Mouse (Mus musculus) ovary, adult 18-20 months (tissue): ENCODE measurements around the gene Tead3.
A peak's percentile ranks its signal among the peaks of the same experiment; 100 is the strongest.

Experiments
- DNase-seq: peaks from one replicate; pipeline ENCODE4 v3.0.0; 2022; ENCODE audit warnings: low spot score, mixed read lengths

The Tead3 gene

GRCm38 (mm10) chr17:28350466-28351352, at the start of gene Tead3:
Tead3 (minus strand) TSS chr17:28350817.
- DNase-seq, result peak; percentile 70

DNA sequence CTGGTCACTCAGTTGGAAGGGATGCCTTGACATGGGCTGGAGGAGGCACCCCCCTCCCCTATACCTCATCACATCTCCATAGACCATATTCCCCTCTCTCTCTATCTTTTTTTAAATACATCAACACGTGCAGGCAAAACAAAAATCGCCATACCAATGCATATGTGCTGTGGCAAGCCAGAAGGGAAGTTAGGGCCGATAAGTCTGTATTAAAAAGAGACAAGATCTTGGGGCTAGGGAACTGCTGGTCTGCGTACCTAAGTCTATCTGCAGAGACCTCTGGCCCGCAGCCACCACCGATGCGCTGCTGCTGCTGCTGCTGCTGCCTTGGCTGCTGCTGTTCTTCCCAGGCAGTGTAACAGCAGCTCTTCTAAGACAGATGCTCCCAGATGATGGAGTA, 44.4 kb upstream of the Tead3 start:
- DNase-seq, result no peak

DNA sequence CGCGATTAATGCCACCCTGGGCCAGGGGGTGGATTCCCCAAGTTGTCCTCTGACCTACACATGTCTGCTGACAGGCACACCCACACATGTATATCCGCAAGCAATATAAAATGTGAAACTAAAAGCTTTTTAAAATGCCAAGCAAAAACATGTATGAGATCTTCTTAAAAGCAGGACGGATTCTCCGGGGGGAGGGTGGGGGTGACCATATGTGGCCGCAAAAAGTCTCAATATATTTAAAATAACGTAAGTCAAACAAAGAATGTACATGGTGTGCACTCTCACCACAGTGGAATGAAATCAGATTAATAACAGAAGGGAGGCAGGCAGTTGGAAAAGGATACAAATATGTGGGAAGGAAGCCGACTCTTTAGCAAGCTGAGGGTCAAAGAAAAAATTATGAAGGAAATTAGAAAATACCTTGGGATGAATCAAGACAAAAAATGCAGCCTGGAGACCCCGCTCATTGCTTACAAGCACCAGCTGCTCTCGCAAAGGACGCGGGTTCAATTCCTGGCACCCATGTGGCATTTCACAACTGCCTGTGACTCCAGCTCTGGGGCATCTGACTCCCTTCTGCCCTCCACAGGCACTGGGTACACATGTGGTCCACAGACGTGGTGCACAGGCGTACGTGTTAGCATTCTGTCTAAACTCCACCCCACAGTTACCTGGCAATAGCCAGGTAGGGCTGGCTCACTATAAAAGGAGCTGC, 43.6 kb upstream of the Tead3 start:
- DNase-seq, result no peak

GRCm38 (mm10) chr17:28391568-28392432, 41.2 kb upstream of the Tead3 start:
- DNase-seq, result no peak

GRCm38 (mm10) chr17:28388534-28388933, 37.9 kb upstream of the Tead3 start:
- no peak for DNase-seq

- DNase-seq, result peak; percentile 70
Measured at GRCm38 (mm10) chr17:28386150-28386905, 35.7 kb upstream of the Tead3 start.

DNA sequence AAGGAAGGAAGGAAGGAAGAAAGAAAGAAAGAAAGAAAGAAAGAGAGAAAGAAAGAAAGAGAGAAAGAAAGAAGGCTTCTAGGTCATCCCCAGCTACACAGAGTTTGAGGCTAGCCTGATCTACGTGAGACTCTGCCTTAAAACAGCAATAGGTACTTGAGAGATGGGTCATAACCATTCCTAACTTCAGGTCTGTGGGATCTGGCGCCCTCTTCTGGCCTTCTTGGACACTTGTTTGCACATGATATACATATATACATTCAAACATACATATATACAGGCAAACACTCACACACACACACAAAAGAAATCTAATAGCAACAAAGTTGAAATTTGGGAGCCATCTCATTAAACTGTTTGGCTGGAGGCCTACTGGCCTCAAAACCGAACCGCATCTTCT, 33.7 kb upstream of the Tead3 start:
- no peak for DNase-seq

- DNase-seq, result no peak
Measured at GRCm38 (mm10) chr17:28380255-28380654, 29.6 kb upstream of the Tead3 start.

GRCm38 (mm10) chr17:28375592-28376061, 25.0 kb upstream of the Tead3 start:
- DNase-seq, result no peak

DNA sequence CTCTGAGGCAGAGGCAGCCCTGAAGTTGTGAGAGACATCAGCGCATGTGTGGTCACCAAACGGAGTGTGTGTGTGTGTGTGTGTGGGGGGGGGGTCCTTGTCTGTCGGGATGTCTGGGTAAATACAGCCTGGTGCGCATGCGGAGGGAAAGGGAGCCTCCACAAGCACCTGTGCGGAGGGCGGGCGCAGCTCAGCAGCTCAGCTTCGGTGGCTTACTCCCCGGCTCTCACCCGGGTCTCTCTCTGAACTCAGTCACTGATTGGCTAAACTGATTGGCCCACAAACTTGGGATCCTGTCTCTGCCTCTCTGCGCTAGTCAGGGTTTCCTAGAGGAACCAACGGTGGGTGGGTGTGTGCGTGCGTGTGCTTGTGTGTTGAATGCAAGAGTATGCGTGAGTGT, 23.9 kb upstream of the Tead3 start:
- no peak for DNase-seq

DNA sequence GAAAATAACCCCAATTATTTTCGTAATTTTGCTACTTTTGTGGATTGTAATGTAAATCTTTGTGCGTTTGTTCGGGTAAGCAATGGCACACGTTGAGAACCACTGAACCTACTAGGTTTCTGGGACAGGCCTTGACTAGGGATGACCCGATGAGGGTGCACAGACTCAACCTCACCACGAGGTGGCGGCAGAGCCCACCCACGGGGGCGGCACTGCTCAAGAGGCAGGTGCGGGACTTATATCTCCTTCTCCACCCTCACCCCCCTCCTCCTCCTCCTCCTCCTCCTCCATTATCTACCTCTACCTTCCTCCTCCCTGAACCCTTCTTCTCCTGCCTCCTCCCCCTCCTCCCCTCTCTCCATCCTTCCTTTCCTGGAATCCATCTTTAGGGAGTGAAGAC, 23.2 kb upstream of the Tead3 start:
- DNase-seq, result no peak

- DNase-seq, result no peak
Measured at GRCm38 (mm10) chr17:28371941-28372340, 21.3 kb upstream of the Tead3 start.

DNA sequence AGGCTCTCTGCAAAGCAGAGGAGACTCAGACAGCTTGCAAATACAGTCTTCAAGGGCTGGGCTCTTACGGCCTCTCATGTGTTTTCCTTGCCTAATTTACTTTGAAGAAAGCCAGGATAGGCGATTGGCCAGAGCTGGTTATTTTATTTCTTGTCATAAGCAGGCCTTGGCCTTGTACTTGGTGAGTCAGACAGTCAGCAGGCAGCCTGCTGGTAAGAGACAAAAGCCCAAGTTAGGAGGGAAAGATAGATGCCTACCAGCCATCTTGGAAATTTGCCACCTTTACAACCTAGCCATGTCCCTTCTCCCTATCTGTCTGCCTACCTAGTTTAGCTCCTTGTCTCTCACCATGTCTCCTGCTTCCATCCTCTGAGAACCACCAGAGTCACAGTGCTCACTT, 20.7 kb upstream of the Tead3 start:
- peak; percentile 64 for DNase-seq

DNA sequence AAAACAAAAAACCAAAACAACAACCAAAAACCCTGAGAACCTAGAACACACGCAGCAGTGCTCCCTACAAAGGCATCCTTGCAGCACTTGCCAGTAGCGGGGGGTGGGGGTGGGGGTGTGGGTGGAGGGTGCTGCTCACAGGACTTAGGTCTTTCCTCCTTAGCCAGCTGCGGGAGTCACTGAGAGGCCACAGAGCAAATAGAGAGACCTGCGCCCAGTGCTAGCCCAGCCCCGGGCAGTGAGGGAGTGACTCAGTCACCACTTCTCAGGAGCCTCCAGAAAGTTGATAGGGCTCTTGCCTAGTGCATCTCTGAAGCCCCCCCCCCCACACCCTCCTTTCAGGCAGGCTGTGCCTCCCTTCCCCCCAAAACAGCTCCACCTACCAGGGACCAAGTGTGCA, 18.4 kb upstream of the Tead3 start:
- DNase-seq, result no peak

DNA sequence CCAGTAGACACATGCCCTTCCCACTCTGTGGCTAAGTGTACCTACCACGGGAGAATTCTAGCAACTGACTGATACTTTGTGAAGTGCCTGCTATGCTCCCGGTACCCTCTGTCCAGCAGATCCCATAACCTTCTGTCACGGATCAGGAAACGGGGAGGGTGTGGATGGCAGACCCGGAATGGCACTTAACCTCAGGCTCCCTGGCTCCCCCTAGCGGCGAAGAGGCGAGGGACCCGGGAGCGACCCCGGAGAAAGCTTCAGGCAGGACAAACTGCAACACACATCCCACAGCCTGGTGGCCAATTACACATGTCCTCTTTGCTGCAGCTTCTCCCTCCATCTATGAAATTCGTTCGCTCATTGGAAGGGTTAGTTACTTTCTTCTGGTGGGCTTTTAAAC, 17.8 kb upstream of the Tead3 start:
- no peak for DNase-seq

DNA sequence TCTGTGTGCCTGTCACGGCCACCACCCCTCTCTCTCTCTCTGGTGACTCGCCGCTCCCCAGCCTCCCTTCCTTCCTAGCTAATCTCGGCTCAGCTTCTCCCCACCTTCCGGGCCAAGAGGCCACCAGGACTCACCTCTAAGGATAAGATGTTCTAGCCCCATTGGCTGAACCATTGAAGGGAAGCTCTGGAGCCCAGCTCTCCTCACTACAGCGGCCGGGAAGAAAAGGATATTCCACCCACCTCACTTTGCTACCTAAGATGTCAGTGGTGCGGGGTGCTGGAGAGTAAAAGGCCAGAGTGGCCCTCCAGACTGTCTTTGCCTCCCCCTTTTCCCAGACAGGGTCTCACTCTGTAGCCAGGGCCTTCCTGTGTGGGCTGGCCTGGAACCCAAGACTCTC, 14.5 kb upstream of the Tead3 start, which contains the start of gene Tulp1:
Tulp1 (minus strand) TSS at position 101 of the 400 bp plus-strand sequence.
- DNase-seq, result no peak

- DNase-seq, result no peak
Measured at GRCm38 (mm10) chr17:28363507-28363906, 12.9 kb upstream of the Tead3 start.

DNA sequence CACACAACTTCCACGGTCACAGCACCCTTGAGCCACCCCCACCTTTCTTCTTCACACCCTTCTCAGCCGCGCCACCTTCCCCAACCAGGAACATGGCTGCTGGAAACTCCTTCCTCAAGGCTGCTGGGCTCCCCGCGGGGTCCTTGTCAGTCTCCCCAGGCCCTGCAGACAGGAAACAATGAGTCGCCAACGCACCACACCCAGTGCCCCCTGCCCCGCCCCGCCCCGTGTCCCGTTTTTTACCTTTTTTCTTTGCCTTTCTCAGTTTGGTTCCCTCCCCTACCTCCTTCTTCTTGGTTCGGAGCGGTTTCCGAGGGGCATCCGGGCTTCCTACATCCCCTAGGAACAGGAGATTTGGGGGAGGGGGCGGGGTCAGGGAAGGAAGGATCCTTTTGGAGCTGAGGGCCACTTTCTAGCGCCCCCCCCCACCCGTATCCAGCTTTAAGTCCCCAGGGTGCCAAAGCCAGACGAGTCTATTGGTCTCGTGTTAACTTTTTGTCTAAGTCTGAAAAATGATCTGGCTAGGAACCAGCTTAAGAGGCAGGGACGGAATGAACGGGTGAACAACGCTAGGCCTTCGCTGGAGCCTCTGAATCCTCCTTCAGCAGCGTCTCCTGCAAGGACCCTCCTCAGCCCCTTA, 12.2 kb upstream of the Tead3 start:
- no peak for DNase-seq

DNA sequence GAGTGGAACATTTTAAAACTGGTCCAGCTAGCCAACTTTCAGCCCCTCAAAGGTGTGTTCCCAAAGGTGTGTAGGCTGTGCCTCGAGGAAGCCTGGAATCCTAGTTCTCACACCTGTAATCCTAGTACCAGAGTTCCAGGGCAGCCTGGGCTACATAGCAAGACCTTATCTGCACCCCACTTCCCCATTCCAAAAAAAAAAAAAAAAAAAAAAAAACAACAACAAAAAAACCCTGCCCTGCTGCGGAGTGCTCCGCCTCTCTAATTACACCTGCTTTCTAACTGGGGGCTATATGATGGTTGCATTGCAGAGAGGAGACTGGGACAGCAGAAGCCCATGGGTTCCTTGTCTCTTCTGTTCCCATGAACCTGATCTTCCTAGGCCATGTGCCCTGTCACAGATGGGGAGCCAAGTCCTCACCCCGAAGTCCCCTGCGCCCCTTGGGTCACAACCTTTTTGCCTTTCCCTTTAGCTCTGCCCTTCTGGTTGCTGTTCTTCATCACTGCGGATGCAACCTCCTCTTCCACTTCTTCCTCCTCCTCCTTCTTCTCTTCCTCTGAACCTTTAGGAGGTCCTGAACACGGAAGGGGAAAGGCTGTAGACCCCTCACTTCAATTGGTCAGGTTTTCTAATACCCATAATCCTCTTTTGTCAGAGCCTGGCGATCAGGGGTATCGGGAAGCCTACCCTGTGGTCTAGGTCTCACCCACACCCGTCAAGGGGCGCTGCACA, 11.5 kb upstream of the Tead3 start:
- DNase-seq, result no peak
